Mouse (Mus musculus): ENCODE data around the gene Stac3.

Stac3 gene

GRCm38 (mm10) chr10:127509051-127509836 is 7.8 kb downstream of the Stac3 start:
- DNase-seq (ENCODE audit: low read depth), result peak; percentile 95

GRCm38 (mm10) chr10:127509837-127510701 is 8.6 kb downstream of the Stac3 start:
- DNase-seq (ENCODE audit: low read depth), result peak; percentile 39

- no peak for DNase-seq (ENCODE audit: low read depth)
These were observed 9.6 kb downstream of the Stac3 start for GRCm38 (mm10) chr10:127510895-127511617.

GRCm38 (mm10) chr10:127511634-127512306 is 10.3 kb downstream of the Stac3 start:
- DNase-seq (ENCODE audit: low read depth), result peak; percentile 88

GRCm38 (mm10) chr10:127512307-127512666 is 10.8 kb downstream of the Stac3 start:
- no peak for DNase-seq (ENCODE audit: low read depth)

- DNase-seq (ENCODE audit: low read depth), result peak; percentile 95
These were observed 11.3 kb downstream of the Stac3 start for GRCm38 (mm10) chr10:127512813-127513212.

GRCm38 (mm10) chr10:127513501-127514091 is 12.1 kb downstream of the Stac3 start:
- peak; percentile 48 for DNase-seq (ENCODE audit: low read depth)

- peak; percentile 29 for DNase-seq (ENCODE audit: low read depth)
These were observed 12.7 kb downstream of the Stac3 start for GRCm38 (mm10) chr10:127514111-127514698.

- DNase-seq (ENCODE audit: low read depth), result no peak
These were observed 13.3 kb downstream of the Stac3 start, which contains the start of gene Ndufa4l2 for GRCm38 (mm10) chr10:127514764-127515163. Ndufa4l2 (plus strand) TSS chr10:127514967.

- no peak for DNase-seq (ENCODE audit: low read depth)
These were observed 13.9 kb downstream of the Stac3 start for GRCm38 (mm10) chr10:127515271-127515982.

GRCm38 (mm10) chr10:127515983-127516459 is 14.5 kb downstream of the Stac3 start:
- no peak for DNase-seq (ENCODE audit: low read depth)

GRCm38 (mm10) chr10:127516576-127517260 is 15.2 kb downstream of the Stac3 start:
- DNase-seq (ENCODE audit: low read depth), result no peak

GRCm38 (mm10) chr10:127517941-127518340 is 16.5 kb downstream of the Stac3 start:
- DNase-seq (ENCODE audit: low read depth), result no peak

GRCm38 (mm10) chr10:127519041-127519701 is 17.7 kb downstream of the Stac3 start:
- DNase-seq (ENCODE audit: low read depth), result no peak

GRCm38 (mm10) chr10:127519903-127520713 is 18.6 kb downstream of the Stac3 start:
- no peak for DNase-seq (ENCODE audit: low read depth)

GRCm38 (mm10) chr10:127520714-127521357 is 19.4 kb downstream of the Stac3 start:
- DNase-seq (ENCODE audit: low read depth), result no peak

- no peak for DNase-seq (ENCODE audit: low read depth)
These were observed 20.2 kb downstream of the Stac3 start for GRCm38 (mm10) chr10:127521611-127522080.

Measured in induced T-regulatory cell, adult 2 months (primary cell).